Mouse (Mus musculus): ENCODE results near the gene Rbak.
"Not testable (repeated sequence)": the region's sequence is repeated elsewhere in the genome, so short reads cannot be mapped to it uniquely, and the experiment has no call there.

Rbak gene

GRCm38 (mm10) chr5:143180255-143181076 is at the start of gene Rbak, which contains the start of gene Spdye4b:
TSS of gene Rbak (minus strand) at chr5:143180775.
TSS of gene Spdye4b (plus strand) at chr5:143181017.
- DNase-seq = peak; percentile 92

- DNase-seq = no peak
Measured at GRCm38 (mm10) chr5:143226790-143227189, 46.2 kb upstream of the Rbak start, which contains the start of gene Spdye4a. TSS of gene Spdye4a (minus strand) at chr5:143226890.

- no peak for DNase-seq
Measured at GRCm38 (mm10) chr5:143222287-143222686, 41.7 kb upstream of the Rbak start.

DNA sequence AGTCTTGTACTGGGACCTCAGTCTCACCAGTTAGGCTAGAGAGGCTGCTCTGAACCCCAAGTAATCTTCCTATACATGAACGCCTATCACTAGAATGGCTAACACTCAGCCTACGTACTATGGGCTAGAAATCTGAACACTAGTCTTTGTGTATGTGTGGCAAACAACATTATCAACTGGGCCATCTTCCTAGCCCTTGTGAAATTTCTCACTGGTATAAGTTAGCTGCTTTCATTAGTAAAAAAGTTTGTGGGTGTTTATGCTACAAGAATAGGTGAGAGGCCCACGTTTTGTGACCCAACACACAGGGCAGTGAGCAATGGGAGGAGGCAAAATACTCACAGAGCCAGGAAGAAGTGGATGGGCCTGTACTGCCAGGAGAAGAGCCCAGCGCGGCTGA is 40.4 kb upstream of the Rbak start:
- no peak for DNase-seq

GRCm38 (mm10) chr5:143213832-143214231 is 33.3 kb upstream of the Rbak start:
- no peak for DNase-seq

- no peak for DNase-seq
Measured at GRCm38 (mm10) chr5:143205015-143205414, 24.4 kb upstream of the Rbak start.

- no peak for DNase-seq
Measured at GRCm38 (mm10) chr5:143196506-143196905, 15.9 kb upstream of the Rbak start.

DNA sequence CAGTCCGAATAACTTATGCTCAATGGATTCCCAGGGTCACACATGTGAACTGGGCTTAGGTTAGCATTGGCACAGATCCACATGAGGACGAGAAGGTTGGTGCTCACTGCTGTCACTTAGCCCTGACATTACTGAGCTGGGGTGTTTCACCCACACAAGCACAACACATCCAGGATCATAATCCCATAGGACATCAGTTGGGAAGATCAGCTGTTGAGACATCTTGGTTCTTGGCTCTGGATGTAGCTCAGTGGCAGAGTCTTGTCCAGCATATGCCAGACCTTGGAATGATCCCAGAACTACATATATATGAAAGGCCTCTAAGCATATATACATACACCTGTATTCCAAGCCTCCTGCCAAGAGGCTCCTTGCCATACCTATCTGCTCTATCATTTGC is 14.6 kb upstream of the Rbak start:
- no peak for DNase-seq

- DNase-seq = not testable (repeated sequence)
Measured at GRCm38 (mm10) chr5:143194747-143195146, 14.2 kb upstream of the Rbak start.

GRCm38 (mm10) chr5:143192806-143193205 is 12.2 kb upstream of the Rbak start:
- DNase-seq = no peak

GRCm38 (mm10) chr5:143188014-143188413 is 7.4 kb upstream of the Rbak start:
- not testable (repeated sequence) for DNase-seq

DNA sequence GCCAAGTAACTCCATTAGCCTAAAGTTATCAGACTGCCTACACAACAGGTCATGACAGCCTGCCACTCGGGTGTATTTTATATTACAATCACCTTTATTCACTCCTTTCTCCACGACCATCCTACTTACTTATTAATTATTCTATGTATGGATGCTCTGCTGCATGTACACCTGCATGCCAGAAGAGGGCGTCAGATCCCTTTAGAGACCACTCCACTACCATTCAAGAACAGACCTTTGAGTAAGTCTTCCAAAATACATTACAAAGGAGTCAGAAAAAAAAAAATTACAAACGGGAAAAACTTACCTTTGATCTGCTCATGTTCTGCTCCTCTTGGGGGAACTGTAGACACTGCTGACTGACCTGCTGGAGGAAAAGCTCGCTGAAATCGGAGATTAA is 1.4 kb downstream of the Rbak start:
- no peak for DNase-seq

DNA sequence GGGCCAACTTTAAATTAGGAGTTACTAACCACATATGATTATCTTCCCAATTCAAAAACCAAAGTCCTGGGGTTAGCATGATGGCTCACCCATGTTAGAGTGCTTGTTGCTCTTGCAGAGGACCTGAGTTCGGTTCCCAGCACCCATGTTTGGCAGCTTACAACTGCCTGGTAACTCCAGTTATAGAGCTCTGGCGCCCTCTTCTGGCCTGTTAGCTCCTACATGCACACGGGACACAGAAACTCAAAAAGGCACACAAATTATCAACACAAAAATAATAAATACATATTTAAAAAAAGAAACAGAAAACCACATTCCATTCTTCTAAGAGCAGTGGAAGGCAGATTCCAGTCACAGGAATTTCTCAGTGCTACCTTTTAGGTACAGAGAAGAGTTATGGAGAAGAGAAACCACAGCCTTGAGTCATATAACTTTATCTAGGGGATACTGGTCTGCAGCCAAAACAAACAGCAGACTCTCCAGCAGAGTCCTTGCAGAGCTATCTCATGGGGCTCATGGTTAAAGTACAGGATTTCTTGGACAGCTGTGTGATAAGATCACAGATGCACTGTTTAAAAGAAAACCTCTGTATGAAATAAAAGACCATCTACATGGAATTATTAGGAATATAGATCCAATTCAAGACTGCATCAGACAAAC is 2.9 kb downstream of the Rbak start:
- no peak for DNase-seq

DNA sequence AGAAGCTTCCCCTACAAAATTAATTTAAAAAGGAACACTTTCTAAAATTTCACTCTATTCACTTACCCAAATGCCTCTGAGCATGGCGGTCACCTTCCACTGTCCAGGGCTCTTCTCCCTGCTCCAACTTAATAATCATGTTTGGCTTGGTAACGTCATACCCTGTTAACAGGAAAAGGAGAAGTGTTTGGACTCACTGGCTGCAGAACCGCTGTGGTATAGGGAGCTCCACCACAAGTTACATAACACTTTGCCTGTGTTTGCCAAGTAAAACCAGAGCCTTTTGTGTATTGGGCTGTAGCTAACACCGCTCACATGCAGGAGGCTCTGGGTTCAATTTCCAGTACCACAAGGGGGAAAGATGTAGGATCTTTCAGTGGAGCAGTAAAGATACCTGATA is 4.6 kb downstream of the Rbak start:
- DNase-seq = no peak

DNA sequence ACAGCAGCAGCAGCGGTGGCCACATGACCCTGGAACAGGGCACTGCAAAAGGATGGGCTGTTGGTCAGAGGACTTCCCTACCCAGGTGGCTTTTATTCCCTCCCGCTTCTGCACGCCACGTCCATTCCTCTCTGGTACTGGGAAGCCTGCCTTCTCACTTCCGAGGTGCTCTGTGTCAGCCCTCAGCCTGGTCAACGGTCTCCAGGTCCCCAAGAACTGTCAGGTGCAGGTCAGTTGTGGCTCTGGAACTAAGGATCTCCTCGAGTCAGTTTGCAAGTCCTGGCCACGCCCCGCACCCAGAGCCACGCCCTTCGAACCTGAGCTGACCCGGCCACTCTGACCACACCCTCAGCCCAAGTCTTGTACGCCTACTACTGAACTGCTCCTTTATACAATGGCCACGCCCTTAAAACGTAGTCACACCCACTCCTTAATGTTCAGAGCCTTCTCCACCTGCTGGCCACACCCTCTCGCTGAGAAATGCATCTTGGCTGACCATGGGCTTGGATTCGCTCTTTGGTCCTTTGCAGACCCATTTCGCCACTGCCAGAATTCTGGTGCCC is 15.0 kb downstream of the Rbak start:
- peak; percentile 35 for DNase-seq

DNA sequence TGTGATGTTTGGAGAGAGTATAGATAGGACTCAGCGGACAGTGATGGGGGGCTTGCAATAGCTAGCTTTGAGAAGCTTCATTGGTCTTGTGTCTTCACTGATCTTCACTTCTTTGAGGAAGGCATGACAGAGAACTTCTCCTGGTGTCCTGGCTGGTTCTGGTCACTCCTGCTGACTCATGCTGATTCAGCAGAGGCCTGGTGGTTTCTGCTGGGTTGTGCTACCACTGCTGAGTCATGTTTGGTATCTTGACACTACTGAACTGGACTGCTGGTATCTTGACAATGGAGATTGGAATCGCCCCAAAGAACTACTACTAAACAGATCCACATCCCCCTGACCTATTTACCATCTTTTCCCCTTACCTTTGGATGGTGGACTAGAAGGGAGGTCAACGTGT is 25.0 kb downstream of the Rbak start:
- DNase-seq = no peak

GRCm38 (mm10) chr5:143153756-143154155 is 26.8 kb downstream of the Rbak start:
- DNase-seq = no peak

- no peak for DNase-seq
Measured at GRCm38 (mm10) chr5:143150044-143150443, 30.5 kb downstream of the Rbak start.

- DNase-seq = no peak
Measured at GRCm38 (mm10) chr5:143149536-143149935, 31.0 kb downstream of the Rbak start.

GRCm38 (mm10) chr5:143148661-143149060 is 31.9 kb downstream of the Rbak start:
- no peak for DNase-seq

DNA sequence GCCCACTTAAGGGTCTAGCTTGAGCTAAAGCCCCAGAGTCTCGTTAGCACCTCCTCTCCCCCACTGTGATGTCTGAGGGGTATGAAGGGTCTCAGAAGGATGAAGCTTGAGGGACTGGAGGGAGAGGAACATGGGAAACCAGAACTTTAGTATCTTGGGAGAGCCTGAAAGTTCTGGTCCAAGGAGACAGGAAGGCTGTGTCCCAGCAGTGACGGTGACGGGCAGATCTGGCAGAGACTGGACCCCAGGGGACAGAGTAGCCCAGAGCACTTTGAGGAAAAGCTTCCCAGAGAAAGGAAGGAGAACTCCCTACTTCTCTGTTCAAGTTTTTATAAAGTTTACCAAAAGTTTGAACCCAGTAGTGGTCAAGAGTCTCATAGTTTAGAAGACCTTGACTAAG is 33.1 kb downstream of the Rbak start, which contains the start of gene Olfr718-ps1:
Gene Olfr718-ps1, minus strand, starts transcription at position 101 of the 400 bp plus-strand sequence.
- no peak for DNase-seq

DNA sequence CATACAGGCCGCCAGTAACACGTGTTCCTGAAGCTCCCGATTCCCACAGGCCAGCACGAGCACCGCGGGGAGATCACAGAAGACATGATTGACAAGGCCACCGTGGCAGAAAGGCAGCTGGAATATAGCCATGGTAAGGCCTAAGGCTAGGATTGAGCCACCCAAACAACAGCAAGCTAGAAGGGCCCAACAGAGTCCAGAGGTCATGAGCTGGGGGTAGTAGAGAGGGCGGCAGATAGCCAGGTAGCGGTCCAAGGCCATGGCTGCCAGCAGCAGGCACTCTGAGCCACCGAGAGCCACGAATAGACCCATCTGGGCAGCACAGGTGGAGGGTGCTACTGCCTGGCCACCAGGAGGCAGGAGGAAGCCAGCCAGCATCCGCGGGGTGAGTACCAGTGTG is 43.0 kb downstream of the Rbak start:
- no peak for DNase-seq

- no peak for DNase-seq
Measured at GRCm38 (mm10) chr5:143135042-143135441, 45.5 kb downstream of the Rbak start.
